Mouse (Mus musculus): ENCODE measurements at regions not wholly inside any gene's neighbourhood (a gene's known extent, or its start where the extent isn't known, plus 50 kb on each side); places are given as distances from the start of the nearest gene placed in this dataset.

- no peak for DNase-seq (ENCODE audit: low read depth, low spot score)
Measured at GRCm38 (mm10) chr5:91307031-91307430, 95.8 kb downstream of the Btc start.

Data from brain, embryonic 18.5 days (tissue).